Mouse (Mus musculus) activated CD4-positive, CD25-positive, alpha-beta regulatory T cell, adult 4 months (primary cell): ENCODE measurements around the gene Smcp. TPM values are rescaled to one million over a fixed set of nuclear protein-coding genes. Genes with fewer than 3 reads are reported as not detected.

ENCODE experiments used
- ATAC-seq: one replicate; pipeline ENCODE4 v1.8.0; 2017
- polyA plus RNA-seq, 2 experiments: library from polyadenylated mRNA; unstranded; fragments of 100-300 nt; shearing (Covaris generic); gene quantifications; one replicate each; pipeline ENCODE4 v1.2.1; 2017

Gene Smcp
- not detected for polyA plus RNA-seq

- no peak for ATAC-seq
Observed at GRCm38 (mm10) chr3:92588858-92589257, at the start of gene Smcp. Gene Smcp, minus strand, starts transcription at chr3:92588997.

- no peak for ATAC-seq
Observed at GRCm38 (mm10) chr3:92638653-92638991, 49.8 kb upstream of the Smcp start.

- ATAC-seq = no peak
Observed at GRCm38 (mm10) chr3:92637745-92638652, 49.2 kb upstream of the Smcp start.

- no peak for ATAC-seq
Observed at GRCm38 (mm10) chr3:92621560-92621959, 32.8 kb upstream of the Smcp start, which contains the start of gene Lce6a. Gene Lce6a, minus strand, starts transcription at chr3:92621660.

GRCm38 (mm10) chr3:92609804-92610203 lies 21.0 kb upstream of the Smcp start:
- no peak for ATAC-seq

GRCm38 (mm10) chr3:92607392-92607791 lies 18.6 kb upstream of the Smcp start, which contains the start of gene 2210017I01Rik:
Gene 2210017I01Rik, minus strand, starts transcription at chr3:92607492.
- no peak for ATAC-seq

GRCm38 (mm10) chr3:92602169-92602568 lies 13.4 kb upstream of the Smcp start:
- ATAC-seq = no peak

GRCm38 (mm10) chr3:92600456-92600855 lies 11.7 kb upstream of the Smcp start:
- ATAC-seq = no peak

GRCm38 (mm10) chr3:92599973-92600372 lies 11.2 kb upstream of the Smcp start:
- ATAC-seq = no peak

GRCm38 (mm10) chr3:92598429-92598828 lies 9.6 kb upstream of the Smcp start:
- no peak for ATAC-seq

GRCm38 (mm10) chr3:92587190-92587589 lies 1.6 kb downstream of the Smcp start:
- no peak for ATAC-seq

GRCm38 (mm10) chr3:92585055-92585454 lies 3.7 kb downstream of the Smcp start:
- ATAC-seq = no peak

- ATAC-seq = no peak
Observed at GRCm38 (mm10) chr3:92583164-92583826, 5.5 kb downstream of the Smcp start.

- ATAC-seq = no peak
Observed at GRCm38 (mm10) chr3:92579508-92579907, 9.3 kb downstream of the Smcp start.

- ATAC-seq = no peak
Observed at GRCm38 (mm10) chr3:92578652-92579413, 10.0 kb downstream of the Smcp start.

GRCm38 (mm10) chr3:92573449-92574041 lies 15.3 kb downstream of the Smcp start, which contains the start of gene Ivl:
Gene Ivl, minus strand, starts transcription at chr3:92573735.
- no peak for ATAC-seq

- ATAC-seq = no peak
Observed at GRCm38 (mm10) chr3:92572514-92573155, 16.2 kb downstream of the Smcp start.

- ATAC-seq = no peak
Observed at GRCm38 (mm10) chr3:92568752-92569151, 20.0 kb downstream of the Smcp start.

- no peak for ATAC-seq
Observed at GRCm38 (mm10) chr3:92565418-92565817, 23.4 kb downstream of the Smcp start.

GRCm38 (mm10) chr3:92534411-92534810 lies 54.4 kb downstream of the Smcp start, which contains the start of gene 2310046K23Rik:
Gene 2310046K23Rik, minus strand, starts transcription at chr3:92534511.
- ATAC-seq = no peak
